Mouse (Mus musculus): ENCODE results near the gene Eci1.
"Not testable (repeated sequence)": the region's sequence is repeated elsewhere in the genome, so short reads cannot be mapped to it uniquely, and the experiment has no call there.

Gene Eci1

GRCm38 (mm10) chr17:24426471-24427169 lies at the start of gene Eci1:
TSS of gene Eci1 (plus strand) at chr17:24426641.
- peak; percentile 98 to 99 for DNase-seq

DNA sequence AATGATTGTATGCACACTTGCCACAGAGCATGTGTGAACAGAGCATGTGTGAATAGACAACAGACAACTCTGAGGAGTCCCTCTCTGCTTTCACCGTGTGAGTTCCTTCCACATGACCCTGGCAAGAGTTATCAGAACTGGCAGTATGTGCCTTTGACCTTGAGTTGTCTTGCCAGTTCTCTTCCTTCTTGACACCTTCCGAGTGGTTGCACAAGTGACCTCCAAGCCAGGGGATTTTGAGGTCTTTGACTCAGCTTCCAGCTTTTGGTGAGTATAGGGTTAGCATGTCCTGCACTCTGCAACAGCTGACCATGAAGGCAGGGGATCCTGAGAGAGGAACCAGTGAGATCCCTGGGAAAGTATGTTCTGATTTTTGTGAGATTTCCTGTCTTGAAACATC lies 47.9 kb upstream of the Eci1 start:
- DNase-seq = no peak

DNA sequence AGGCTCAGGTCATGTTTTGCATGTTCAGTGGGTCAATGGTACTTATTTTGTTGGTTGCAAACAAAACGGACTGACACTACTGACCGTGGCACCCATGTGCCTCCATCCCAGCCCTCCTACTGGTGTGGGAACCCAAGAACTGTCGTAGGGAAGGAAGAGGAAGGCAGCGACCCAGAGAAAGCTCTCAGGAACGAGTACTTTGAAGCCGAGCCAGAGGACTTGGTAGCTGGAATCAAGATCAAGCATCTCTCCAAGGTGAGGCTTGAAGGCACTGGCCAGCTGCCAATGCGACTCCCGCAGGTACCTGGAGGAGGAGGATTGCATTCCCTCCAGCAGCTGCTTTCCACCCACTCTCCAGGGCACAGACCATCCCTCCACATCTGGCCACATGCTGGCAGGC lies 42.7 kb upstream of the Eci1 start:
- DNase-seq = peak; percentile 77 to 81

- peak; percentile 27 to 55 for DNase-seq
Observed at GRCm38 (mm10) chr17:24388711-24389110, 37.7 kb upstream of the Eci1 start.

GRCm38 (mm10) chr17:24389865-24390264 lies 36.6 kb upstream of the Eci1 start:
- peak; percentile 33 to 38 for DNase-seq

GRCm38 (mm10) chr17:24391149-24391548 lies 35.3 kb upstream of the Eci1 start:
- no peak for DNase-seq

GRCm38 (mm10) chr17:24393527-24393926 lies 32.9 kb upstream of the Eci1 start:
- peak in 1 of 2 experiments; percentile 33 for DNase-seq

GRCm38 (mm10) chr17:24394456-24394855 lies 32.0 kb upstream of the Eci1 start:
- peak; percentile 28 to 34 for DNase-seq

- no peak for DNase-seq
Observed at GRCm38 (mm10) chr17:24402371-24402770, 24.1 kb upstream of the Eci1 start.

DNA sequence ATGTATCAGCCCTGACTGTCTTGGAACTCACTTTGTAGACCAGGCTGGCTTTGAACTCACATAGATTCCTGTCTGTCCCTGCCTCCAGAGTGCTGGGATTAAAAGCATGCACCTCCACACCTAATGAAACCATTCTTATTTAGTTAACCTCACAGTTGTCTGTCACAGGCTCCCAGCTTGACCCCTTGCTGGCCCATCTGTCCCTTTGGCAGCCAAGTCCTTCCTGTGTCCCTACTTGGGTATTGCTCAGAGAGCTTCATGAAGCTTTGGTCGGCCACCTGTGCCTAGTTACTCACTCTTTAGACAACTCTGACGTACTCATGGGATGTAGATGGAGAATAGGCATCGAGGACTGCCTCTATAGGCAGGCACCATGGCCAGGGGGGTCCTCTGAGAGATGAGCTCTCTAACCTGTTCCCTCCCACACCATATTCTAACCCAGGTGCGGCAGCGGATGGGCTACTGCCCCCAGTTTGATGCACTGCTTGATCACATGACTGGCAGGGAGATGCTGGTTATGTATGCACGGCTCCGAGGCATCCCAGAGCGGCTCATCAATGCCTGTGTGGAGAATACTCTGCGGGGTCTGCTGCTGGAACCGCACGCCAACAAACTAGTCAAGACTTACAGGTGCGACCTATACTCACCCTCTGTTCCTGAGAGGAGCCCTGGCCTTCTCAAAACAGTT lies 19.2 kb upstream of the Eci1 start:
- no peak for DNase-seq

GRCm38 (mm10) chr17:24413557-24414211 lies 12.8 kb upstream of the Eci1 start:
- peak; percentile 26 to 33 for DNase-seq

GRCm38 (mm10) chr17:24414230-24414976 lies 12.0 kb upstream of the Eci1 start, which contains the start of gene Rnps1:
TSS of gene Rnps1 (plus strand) at chr17:24414565.
- peak; percentile 93 to 95 for DNase-seq

DNA sequence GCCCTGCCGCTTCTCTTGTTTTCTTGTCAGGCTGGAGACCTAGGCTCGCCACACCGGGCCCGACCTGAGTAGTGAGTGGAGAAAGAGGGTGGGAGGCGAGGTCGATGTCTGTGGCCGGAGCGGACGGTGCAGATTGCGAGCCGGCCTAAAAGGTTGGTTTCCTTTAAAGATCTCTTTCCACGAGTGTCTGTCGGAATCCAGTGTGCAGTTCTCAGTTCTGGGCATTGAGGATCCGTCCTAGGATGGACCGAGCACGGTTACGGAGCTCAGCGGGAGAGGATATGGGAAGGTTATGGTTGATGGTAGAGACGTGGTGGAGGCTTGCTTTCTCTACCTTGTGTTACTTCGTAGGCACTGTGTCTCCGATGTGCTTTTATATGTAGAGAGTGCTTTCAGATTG lies 11.4 kb upstream of the Eci1 start:
- DNase-seq = no peak

- no peak for DNase-seq
Observed at GRCm38 (mm10) chr17:24416051-24416652, 10.3 kb upstream of the Eci1 start.

GRCm38 (mm10) chr17:24423114-24423513 lies 3.3 kb upstream of the Eci1 start:
- no peak for DNase-seq

GRCm38 (mm10) chr17:24424489-24424888 lies 2.0 kb upstream of the Eci1 start:
- no peak for DNase-seq

GRCm38 (mm10) chr17:24425326-24425725 lies 1.1 kb upstream of the Eci1 start:
- DNase-seq = not testable (repeated sequence)

DNA sequence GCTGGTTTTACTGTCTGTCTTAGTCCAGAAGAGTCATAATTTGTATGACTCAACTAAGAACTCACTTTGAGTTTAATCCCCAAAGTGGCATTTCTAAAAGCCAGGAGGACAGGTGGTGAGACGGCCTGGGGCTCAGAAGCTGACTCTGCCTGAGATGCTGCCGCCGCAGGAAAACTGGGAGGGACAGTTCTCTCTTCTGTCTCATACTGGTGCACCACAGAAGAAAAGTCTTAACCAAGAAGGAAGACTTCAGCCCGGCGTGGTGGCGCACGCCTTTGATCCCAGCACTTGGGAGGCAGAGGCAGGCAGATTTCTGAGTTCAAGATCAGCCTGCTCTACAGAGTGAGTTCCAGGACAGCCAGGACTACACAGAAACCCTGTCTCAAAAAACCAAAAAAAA lies 536 bp upstream of the Eci1 start:
- no peak for DNase-seq

DNA sequence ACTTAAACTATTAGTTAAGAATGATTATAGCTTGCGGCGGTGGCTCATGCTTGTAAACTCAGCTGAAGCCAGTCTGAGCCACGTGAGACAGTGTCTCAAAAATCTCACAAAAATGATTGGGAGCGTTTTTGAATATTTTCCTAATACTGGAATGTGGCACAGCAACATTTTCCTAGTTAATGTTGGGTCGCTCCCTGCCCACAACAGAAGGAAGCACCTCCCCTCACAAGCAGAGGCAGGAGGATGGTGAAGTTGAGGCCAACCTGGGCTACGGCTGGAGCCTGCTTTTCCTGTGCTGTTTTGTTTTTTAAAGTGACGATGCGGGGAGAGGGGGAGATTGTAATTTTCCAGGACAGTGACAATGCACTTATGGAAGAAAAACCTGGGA lies 723 bp downstream of the Eci1 start:
- DNase-seq = no peak

- no peak for DNase-seq
Observed at GRCm38 (mm10) chr17:24429201-24429983, 3.0 kb downstream of the Eci1 start.

DNA sequence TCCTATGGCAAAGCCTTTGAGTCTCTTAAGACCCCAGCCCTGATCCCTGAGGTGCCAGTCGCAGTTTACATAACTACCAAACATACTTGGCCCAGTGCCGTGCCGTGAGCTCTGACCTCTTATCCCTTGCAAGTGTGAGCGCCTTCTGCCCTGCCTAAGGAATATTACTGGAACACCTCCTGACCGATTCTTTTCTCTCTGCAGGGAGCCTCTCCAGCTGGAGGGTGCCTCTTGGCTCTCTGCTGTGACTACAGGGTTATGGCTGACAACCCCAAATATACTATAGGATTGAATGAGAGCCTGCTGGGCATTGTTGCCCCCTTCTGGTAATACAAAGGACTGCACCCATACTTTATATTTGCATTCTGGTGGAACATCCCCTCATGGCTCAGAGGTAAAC lies 10.6 kb downstream of the Eci1 start:
- no peak for DNase-seq

- no peak for DNase-seq
Observed at GRCm38 (mm10) chr17:24440377-24440776, 13.9 kb downstream of the Eci1 start.

Data from lung, adult 18-20 months (tissue).